Mouse (Mus musculus): Measurements from ENCODE around the gene Togaram2.

GRCm38 (mm10) chr17:71705113-71705512, 32.1 kb downstream of the Togaram2 start:
- no peak for TF ChIP-seq CTCF (IDR thresholded peaks at IDR 0.05; ENCODE audit: low read depth, low read length)
- TF ChIP-seq POLR2A (IDR thresholded peaks at IDR 0.05; ENCODE audit: extremely low read depth, insufficient read depth, low read length) = no peak
